Mouse (Mus musculus) hindbrain, embryonic 11.5 days (tissue): ENCODE measurements around the gene Pptc7. TPM values are rescaled to one million over a fixed set of nuclear protein-coding genes. Genes with fewer than 3 reads are reported as not detected.
A peak's percentile ranks its signal among the peaks of the same experiment; 100 is the strongest.

ENCODE experiments used
- ATAC-seq: fragments of 200-750 bp; cut with Nextera tagmentation; 2 replicates; pipeline ENCODE4 v1.8.0; 2017; ENCODE audit warnings: mild to moderate bottlenecking, moderate TSS enrichment, moderate library complexity; ENCODE audit not compliant: low FRiP score
- DNase-seq: peaks from one replicate; pipeline ENCODE4 v3.0.0-alpha.2; 2015; ENCODE audit warnings: low spot score
- H3K27ac ChIP-seq: fragments of 300-500 bp; sonication (generic); 2 replicates; pipeline ENCODE4 v1.5.1; 2014; ENCODE audit warnings: mild to moderate bottlenecking, low read depth, low read length
- H3K27me3 ChIP-seq: fragments of 300-500 bp; sonication (generic); 2 replicates; pipeline ENCODE4 v1.6.1; 2014; ENCODE audit warnings: mild to moderate bottlenecking, low read length, moderate library complexity, mixed read lengths; ENCODE audit not compliant: control insufficient read depth, insufficient read depth
- H3K36me3 ChIP-seq: fragments of 300-500 bp; sonication (generic); 2 replicates; pipeline ENCODE4 v1.6.1; 2014; ENCODE audit warnings: mild to moderate bottlenecking, low read length, moderate library complexity, mixed read lengths; ENCODE audit not compliant: control insufficient read depth, insufficient read depth
- H3K4me1 ChIP-seq: fragments of 300-500 bp; sonication (generic); replicated peaks from 2 replicates; pipeline ENCODE4 v1.6.1; 2014; ENCODE audit warnings: low read length, mixed read lengths; ENCODE audit not compliant: control insufficient read depth, insufficient read depth
- H3K4me2 ChIP-seq: fragments of 300-500 bp; sonication (generic); replicated peaks from 2 replicates; pipeline ENCODE4 v1.6.1; 2014; ENCODE audit warnings: mild to moderate bottlenecking, low read depth, low read length
- H3K4me3 ChIP-seq: fragments of 300-500 bp; sonication (generic); 2 replicates; pipeline ENCODE4 v1.5.1; 2014; ENCODE audit warnings: low read depth, low read length
- H3K9ac ChIP-seq: fragments of 300-500 bp; sonication (generic); 2 replicates; pipeline ENCODE4 v1.6.1; 2014; ENCODE audit warnings: low read depth, low read length
- H3K9me3 ChIP-seq: fragments of 300-500 bp; sonication (generic); 2 replicates; pipeline ENCODE4 v1.6.1; 2016; ENCODE audit warnings: low read length; ENCODE audit not compliant: control insufficient read depth
- WGBS: fragments of 180-500 bp; shearing (Covaris S2); extraction: QIAGEN DNeasy Blood & Tissue Kit; methylation state at CpG from one replicate; pipeline ENCODE4 v1.1.7; 2014; 5-methylcytosine and 5-hydroxymethylcytosine counted together
- polyA plus RNA-seq: library from polyadenylated mRNA; unstranded; fragments of >200 nt; fragmentation: Nextera tagmentation; extraction: Ambion mirVana; gene quantifications from 2 replicates; pipeline ENCODE4 v1.2.1, GENCODE M21; 2014

Pptc7 gene
- polyA plus RNA-seq, 1 experiment from 2014 or later: 8.4 TPM

- ATAC-seq (no peak), DNase-seq (peak; percentile 18)
- Histone ChIP-seq H3K4me1 (no peaks in the 10 kb centered on the region), H3K9ac (no peak overlapping the region), H3K9me3 (no peaks in the 10 kb centered on the region), H3K27me3 (no peaks in the 10 kb centered on the region), H3K36me3 (no peaks in the 10 kb centered on the region), H3K4me3 (no peak overlapping the region), H3K27ac (no peak overlapping the region), H3K4me2 (no peak overlapping the region)
- 79% methylated on average over 17 of the region's 17 CpGs for WGBS
Measured at GRCm38 (mm10) chr5:122302810-122303745, 18.9 kb downstream of the Pptc7 start.

GRCm38 (mm10) chr5:122303937-122304336 lies 19.8 kb downstream of the Pptc7 start:
- H3K27me3 ChIP-seq: no peaks in the 10 kb centered on the region
- no peaks in the 10 kb centered on the region for H3K36me3 ChIP-seq
- H3K4me1 ChIP-seq: no peaks in the 10 kb centered on the region
- no peak overlapping the region for H3K4me2 ChIP-seq
- 94% methylated on average over 7 of the region's 7 CpGs for WGBS
- DNase-seq (no peak), ATAC-seq (no peak)
- H3K4me3 ChIP-seq: no peak overlapping the region
- H3K9me3 ChIP-seq: no peaks in the 10 kb centered on the region
- H3K9ac ChIP-seq: no peak overlapping the region
- no peak overlapping the region for H3K27ac ChIP-seq

GRCm38 (mm10) chr5:122304541-122304940 lies 20.4 kb downstream of the Pptc7 start:
- Histone ChIP-seq H3K9me3 (no peaks in the 10 kb centered on the region), H3K27me3 (no peaks in the 10 kb centered on the region), H3K36me3 (no peaks in the 10 kb centered on the region), H3K27ac (no peak overlapping the region), H3K4me1 (no peaks in the 10 kb centered on the region), H3K4me3 (no peak overlapping the region), H3K4me2 (no peak overlapping the region), H3K9ac (no peak overlapping the region)
- DNase-seq (no peak), ATAC-seq (no peak)
- 91% methylated on average over 6 of the region's 6 CpGs for WGBS

- no peak overlapping the region for H3K27ac ChIP-seq
- no peak for ATAC-seq
- DNase-seq: no peak
- H3K36me3 ChIP-seq: no peaks in the 10 kb centered on the region
- no peaks in the 10 kb centered on the region for H3K27me3 ChIP-seq
- no peaks in the 10 kb centered on the region for H3K4me1 ChIP-seq
- no peak overlapping the region for H3K9ac ChIP-seq
- 85% methylated on average over 7 of the region's 7 CpGs for WGBS
- H3K4me3 ChIP-seq: no peak overlapping the region
- no peaks in the 10 kb centered on the region for H3K9me3 ChIP-seq
- H3K4me2 ChIP-seq: no peak overlapping the region
Measured at GRCm38 (mm10) chr5:122305472-122305871, 21.3 kb downstream of the Pptc7 start.

- H3K4me2 ChIP-seq: no peak overlapping the region
- no peak overlapping the region for H3K4me3 ChIP-seq
- H3K9me3 ChIP-seq: no peaks in the 10 kb centered on the region
- ATAC-seq: no peak
- WGBS: 89% methylated on average over 3 of the region's 3 CpGs
- H3K27ac ChIP-seq: no peak overlapping the region
- no peaks in the 10 kb centered on the region for H3K4me1 ChIP-seq
- no peaks in the 10 kb centered on the region for H3K27me3 ChIP-seq
- H3K36me3 ChIP-seq: no peaks in the 10 kb centered on the region
- H3K9ac ChIP-seq: no peak overlapping the region
- DNase-seq: no peak
Measured at GRCm38 (mm10) chr5:122306536-122306935, 22.4 kb downstream of the Pptc7 start.

GRCm38 (mm10) chr5:122310699-122311098 lies 26.5 kb downstream of the Pptc7 start:
- H3K27me3 ChIP-seq: no peaks in the 10 kb centered on the region
- H3K4me2 ChIP-seq: no peak overlapping the region
- no peak overlapping the region for H3K9ac ChIP-seq
- H3K36me3 ChIP-seq: peaks cover 2% of the 10 kb centered on the region; the same call in 1 of the 2 replicates
- H3K27ac ChIP-seq: no peak overlapping the region
- no peaks in the 10 kb centered on the region for H3K4me1 ChIP-seq
- no peak overlapping the region for H3K4me3 ChIP-seq
- no peaks in the 10 kb centered on the region for H3K9me3 ChIP-seq
- WGBS: 86% methylated on average over 8 of the region's 8 CpGs
- DNase-seq (no peak), ATAC-seq (no peak)

GRCm38 (mm10) chr5:122311692-122312091 lies 27.5 kb downstream of the Pptc7 start:
- H3K4me3 ChIP-seq: no peak overlapping the region
- H3K9ac ChIP-seq: no peak overlapping the region
- no peaks in the 10 kb centered on the region for H3K4me1 ChIP-seq
- no peak overlapping the region for H3K4me2 ChIP-seq
- H3K27me3 ChIP-seq: no peaks in the 10 kb centered on the region
- DNase-seq (no peak), ATAC-seq (no peak)
- H3K36me3 ChIP-seq: peaks cover 2% of the 10 kb centered on the region; the same call in 1 of the 2 replicates
- 78% methylated on average over 7 of the region's 7 CpGs for WGBS
- H3K9me3 ChIP-seq: no peaks in the 10 kb centered on the region
- no peak overlapping the region for H3K27ac ChIP-seq

- Histone ChIP-seq H3K27me3 (no peaks in the 10 kb centered on the region), H3K4me1 (no peaks in the 10 kb centered on the region), H3K4me3 (no peak overlapping the region), H3K4me2 (no peak overlapping the region), H3K9me3 (no peaks in the 10 kb centered on the region), H3K9ac (no peak overlapping the region), H3K27ac (no peak overlapping the region), H3K36me3 (peaks cover 2% of the 10 kb centered on the region; the same call in 1 of the 2 replicates)
- WGBS: 92% methylated on average over 4 of the region's 4 CpGs
- DNase-seq (no peak), ATAC-seq (no peak)
Measured at GRCm38 (mm10) chr5:122312346-122312745, 28.2 kb downstream of the Pptc7 start.
